Mouse (Mus musculus): ENCODE measurements around the gene Ak8. TPM values are rescaled to one million over a fixed set of nuclear protein-coding genes. Genes with fewer than 3 reads are reported as not detected.

Gene Ak8
- polyA plus RNA-seq, 1 experiment from 2014 or later, result 0.70 TPM

GRCm38 (mm10) chr2:28780001-28780782 is 80.2 kb downstream of the Ak8 start:
- no peaks in the 10 kb centered on the region for H3K36me3 ChIP-seq (replicated peaks)
- DNase-seq (ENCODE audit: low spot score), result no peak
- H3K4me1 ChIP-seq, result peaks cover 41% of the 10 kb centered on the region
- no peak overlapping the region for H3K27ac ChIP-seq (replicated peaks)
- 60% methylated on average over 16 of the region's 16 CpGs for WGBS
- no peak overlapping the region for H3K4me3 ChIP-seq
- H3K27me3 ChIP-seq (replicated peaks; ENCODE audit: low read depth, poor library complexity, severe bottlenecking), result peaks cover 26% of the 10 kb centered on the region
- H3K9me3 ChIP-seq, result no peaks in the 10 kb centered on the region

DNA sequence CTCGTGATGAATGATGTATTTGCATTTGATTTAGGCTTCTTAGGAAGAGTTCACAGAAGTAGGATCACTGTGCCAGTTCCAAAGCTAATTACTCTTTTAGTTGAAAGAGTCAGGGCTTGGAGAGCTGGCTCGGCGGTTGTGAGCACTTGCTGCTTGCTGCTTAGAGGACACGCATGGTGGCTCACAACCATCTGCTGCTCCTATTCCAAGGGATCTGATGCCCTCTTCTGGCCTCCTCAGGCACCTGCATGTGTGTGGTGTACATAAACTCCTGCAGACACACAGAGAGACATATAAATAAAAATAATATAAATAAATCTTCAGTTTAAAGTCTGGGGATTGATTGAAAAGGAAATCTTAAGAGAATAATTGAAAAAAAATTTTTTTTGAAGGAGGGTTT is 81.3 kb downstream of the Ak8 start:
- H3K4me1 ChIP-seq, result peaks cover 33% of the 10 kb centered on the region
- H3K4me3 ChIP-seq, result no peak overlapping the region
- peaks cover 29% of the 10 kb centered on the region for H3K27me3 ChIP-seq (replicated peaks; ENCODE audit: low read depth, poor library complexity, severe bottlenecking)
- WGBS, result 92% methylated on average over 4 of the region's 4 CpGs
- H3K27ac ChIP-seq (replicated peaks), result no peak overlapping the region
- no peaks in the 10 kb centered on the region for H3K36me3 ChIP-seq (replicated peaks)
- no peak for DNase-seq (ENCODE audit: low spot score)
- H3K9me3 ChIP-seq, result no peaks in the 10 kb centered on the region

DNA sequence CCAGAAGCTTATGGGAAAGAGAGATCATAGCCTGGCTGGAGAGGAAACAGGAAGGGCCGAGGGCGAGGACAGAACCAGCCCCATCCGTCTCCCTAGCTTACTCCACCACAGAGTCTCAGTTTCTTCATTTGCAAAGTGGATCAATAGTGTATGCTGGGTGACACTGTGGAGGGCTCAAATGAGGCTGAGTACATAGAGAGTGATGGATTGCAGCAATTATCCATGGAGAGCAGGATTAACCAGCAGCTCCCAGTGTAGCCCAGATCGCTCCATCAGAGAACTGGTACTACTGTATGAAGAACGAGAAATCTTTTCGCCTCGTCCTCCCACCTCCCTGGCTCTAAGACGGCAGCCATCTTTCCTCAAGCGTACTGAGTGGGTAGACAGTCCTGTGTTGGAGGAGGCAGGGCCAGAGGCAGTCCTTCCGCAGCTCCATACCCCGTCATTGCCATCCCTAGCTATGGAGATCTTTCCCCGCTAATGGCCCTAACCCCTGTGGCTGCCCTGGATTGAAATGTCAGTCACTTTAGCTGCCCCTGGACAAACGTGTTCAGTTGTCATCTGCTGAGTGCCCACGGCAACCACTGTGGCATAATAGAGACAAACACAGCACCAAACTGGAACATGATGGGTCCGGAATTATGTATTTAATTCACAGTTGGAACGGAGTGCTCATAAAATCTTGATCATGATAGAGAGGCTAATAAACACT is 86.5 kb downstream of the Ak8 start:
- H3K27ac ChIP-seq (replicated peaks), result no peak overlapping the region
- DNase-seq (ENCODE audit: low spot score), result no peak
- H3K9me3 ChIP-seq, result no peaks in the 10 kb centered on the region
- H3K4me3 ChIP-seq, result no peak overlapping the region
- 79% methylated on average over 16 of the region's 16 CpGs for WGBS
- H3K36me3 ChIP-seq (replicated peaks), result no peaks in the 10 kb centered on the region
- peaks cover 5% of the 10 kb centered on the region for H3K4me1 ChIP-seq
- 0 out of 2 replicates have a peak, but pooled peaks cover 4% of the 10 kb centered on the region for H3K27me3 ChIP-seq (replicated peaks; ENCODE audit: low read depth, poor library complexity, severe bottlenecking)

DNA sequence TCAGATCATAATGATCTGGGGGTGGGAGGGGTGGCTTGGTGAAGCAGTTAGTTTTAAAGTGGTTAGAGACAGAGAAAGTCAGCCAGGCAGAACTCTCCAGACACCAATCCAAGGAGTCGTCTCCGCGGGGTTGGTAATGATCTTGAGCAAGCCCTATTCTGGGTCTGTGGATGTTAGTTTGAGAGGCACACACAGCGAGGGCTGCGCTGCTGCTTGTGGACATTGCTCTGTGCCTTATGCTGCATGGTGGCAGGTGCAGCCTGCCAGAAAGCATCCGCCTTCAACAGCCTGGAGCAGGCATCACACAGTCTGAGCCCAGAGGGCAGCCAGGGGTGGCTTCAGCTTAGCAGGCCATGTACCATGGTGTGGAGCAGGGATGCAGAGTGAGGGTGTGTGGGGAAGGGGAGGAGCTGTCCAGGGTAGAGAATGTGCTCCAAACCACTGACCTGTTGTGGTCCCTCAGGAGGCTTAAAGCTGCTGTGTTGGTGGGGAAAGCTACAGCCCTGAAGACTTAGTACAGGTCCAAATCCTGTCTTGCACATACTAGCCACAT is 87.2 kb downstream of the Ak8 start:
- Histone ChIP-seq H3K27ac (replicated peaks) (no peak overlapping the region), H3K9me3 (no peaks in the 10 kb centered on the region), H3K27me3 (replicated peaks; ENCODE audit: low read depth, poor library complexity, severe bottlenecking) (0 out of 2 replicates have a peak, but pooled peaks cover 4% of the 10 kb centered on the region), H3K4me3 (no peak overlapping the region), H3K4me1 (peaks cover 9% of the 10 kb centered on the region), H3K36me3 (replicated peaks) (no peaks in the 10 kb centered on the region)
- WGBS, result 79% methylated on average over 6 of the region's 6 CpGs
- DNase-seq (ENCODE audit: low spot score), result no peak

GRCm38 (mm10) chr2:28792931-28793610 is 93.1 kb downstream of the Ak8 start:
- DNase-seq (ENCODE audit: low spot score), result peak; percentile 83
- Histone ChIP-seq H3K4me3 (peak overlapping the region; percentile 39), H3K27ac (replicated peaks) (peak overlapping the region; percentile 77), H3K36me3 (replicated peaks) (no peaks in the 10 kb centered on the region), H3K27me3 (replicated peaks; ENCODE audit: low read depth, poor library complexity, severe bottlenecking) (peaks cover 6% of the 10 kb centered on the region; the same call in 1 of the 2 replicates), H3K4me1 (peaks cover 30% of the 10 kb centered on the region), H3K9me3 (no peaks in the 10 kb centered on the region)
- 23% methylated on average over 6 of the region's 6 CpGs for WGBS

GRCm38 (mm10) chr2:28794623-28795022 is 94.7 kb downstream of the Ak8 start:
- 79% methylated on average over 5 of the region's 5 CpGs for WGBS
- H3K27ac ChIP-seq (replicated peaks), result no peak overlapping the region
- peaks cover 6% of the 10 kb centered on the region; the same call in 1 of the 2 replicates for H3K27me3 ChIP-seq (replicated peaks; ENCODE audit: low read depth, poor library complexity, severe bottlenecking)
- no peaks in the 10 kb centered on the region for H3K36me3 ChIP-seq (replicated peaks)
- H3K4me1 ChIP-seq, result peaks cover 40% of the 10 kb centered on the region
- H3K4me3 ChIP-seq, result no peak overlapping the region
- DNase-seq (ENCODE audit: low spot score), result no peak
- no peaks in the 10 kb centered on the region for H3K9me3 ChIP-seq

GRCm38 (mm10) chr2:28796298-28796697 is 96.3 kb downstream of the Ak8 start:
- Histone ChIP-seq H3K36me3 (replicated peaks) (no peaks in the 10 kb centered on the region), H3K4me1 (peaks cover 45% of the 10 kb centered on the region), H3K9me3 (no peaks in the 10 kb centered on the region), H3K27ac (replicated peaks) (no peak overlapping the region), H3K4me3 (no peak overlapping the region), H3K27me3 (replicated peaks; ENCODE audit: low read depth, poor library complexity, severe bottlenecking) (peaks cover 17% of the 10 kb centered on the region)
- 80% methylated on average over 8 of the region's 8 CpGs for WGBS
- no peak for DNase-seq (ENCODE audit: low spot score)

GRCm38 (mm10) chr2:28797490-28798106 is 97.6 kb downstream of the Ak8 start:
- Histone ChIP-seq H3K36me3 (replicated peaks) (no peaks in the 10 kb centered on the region), H3K4me1 (peaks cover 37% of the 10 kb centered on the region), H3K4me3 (no peak overlapping the region), H3K27ac (replicated peaks) (no peak overlapping the region), H3K9me3 (no peaks in the 10 kb centered on the region), H3K27me3 (replicated peaks; ENCODE audit: low read depth, poor library complexity, severe bottlenecking) (peaks cover 24% of the 10 kb centered on the region)
- no peak for DNase-seq (ENCODE audit: low spot score)
- 49% methylated on average over 18 of the region's 18 CpGs for WGBS

- peaks cover 29% of the 10 kb centered on the region for H3K4me1 ChIP-seq
- H3K27me3 ChIP-seq (replicated peaks; ENCODE audit: low read depth, poor library complexity, severe bottlenecking), result peaks cover 32% of the 10 kb centered on the region
- DNase-seq (ENCODE audit: low spot score), result no peak
- no peak overlapping the region for H3K27ac ChIP-seq (replicated peaks)
- no peaks in the 10 kb centered on the region for H3K36me3 ChIP-seq (replicated peaks)
- no peak overlapping the region for H3K4me3 ChIP-seq
- no peaks in the 10 kb centered on the region for H3K9me3 ChIP-seq
- WGBS, result 57% methylated on average over 3 of the region's 3 CpGs
These were observed 98.4 kb downstream of the Ak8 start for GRCm38 (mm10) chr2:28798390-28798789.

DNA sequence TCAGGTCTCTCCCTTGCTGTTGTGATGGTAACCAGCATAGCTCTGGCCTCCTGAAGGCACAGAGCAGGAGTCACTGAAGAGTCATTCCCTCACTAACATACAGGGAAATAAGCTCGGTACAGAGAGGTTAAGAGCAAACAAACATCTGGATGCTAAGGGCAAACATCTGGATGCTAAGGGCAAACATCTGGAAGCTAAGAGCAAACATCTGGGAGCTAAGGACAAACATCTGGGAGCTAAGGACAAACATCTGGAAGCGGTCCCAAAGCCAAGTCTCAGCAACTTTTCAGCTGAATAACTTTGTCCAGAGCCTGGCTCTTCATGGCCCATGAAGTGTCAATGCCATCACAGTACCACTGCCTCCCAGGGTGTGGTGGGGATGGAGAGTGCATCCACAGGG is 99.6 kb downstream of the Ak8 start:
- H3K27ac ChIP-seq (replicated peaks), result no peak overlapping the region
- H3K4me3 ChIP-seq, result no peak overlapping the region
- no peaks in the 10 kb centered on the region for H3K9me3 ChIP-seq
- peak; percentile 25 for DNase-seq (ENCODE audit: low spot score)
- no peaks in the 10 kb centered on the region for H3K36me3 ChIP-seq (replicated peaks)
- WGBS, result 54% methylated on average over 2 of the region's 2 CpGs
- peaks cover 29% of the 10 kb centered on the region for H3K4me1 ChIP-seq
- peaks cover 32% of the 10 kb centered on the region for H3K27me3 ChIP-seq (replicated peaks; ENCODE audit: low read depth, poor library complexity, severe bottlenecking)

- no peaks in the 10 kb centered on the region for H3K36me3 ChIP-seq (replicated peaks)
- DNase-seq (ENCODE audit: low spot score), result no peak
- H3K27me3 ChIP-seq (replicated peaks; ENCODE audit: low read depth, poor library complexity, severe bottlenecking), result peaks cover 26% of the 10 kb centered on the region
- H3K4me3 ChIP-seq, result no peak overlapping the region
- H3K9me3 ChIP-seq, result no peaks in the 10 kb centered on the region
- 89% methylated on average over 7 of the region's 7 CpGs for WGBS
- no peak overlapping the region for H3K27ac ChIP-seq (replicated peaks)
- peaks cover 16% of the 10 kb centered on the region; the same call in 1 of the 2 replicates for H3K4me1 ChIP-seq
These were observed 103.4 kb downstream of the Ak8 start for GRCm38 (mm10) chr2:28803406-28803805.

- no peak for DNase-seq (ENCODE audit: low spot score)
- peaks cover 19% of the 10 kb centered on the region for H3K4me1 ChIP-seq
- H3K36me3 ChIP-seq (replicated peaks), result no peaks in the 10 kb centered on the region
- H3K9me3 ChIP-seq, result no peaks in the 10 kb centered on the region
- H3K4me3 ChIP-seq, result no peak overlapping the region
- WGBS, result 79% methylated on average over 6 of the region's 6 CpGs
- no peak overlapping the region for H3K27ac ChIP-seq (replicated peaks)
- no peaks in the 10 kb centered on the region for H3K27me3 ChIP-seq (replicated peaks; ENCODE audit: low read depth, poor library complexity, severe bottlenecking)
These were observed 108.9 kb downstream of the Ak8 start for GRCm38 (mm10) chr2:28808841-28809240.

Measured in embryonic facial prominence, embryonic 10.5 days (tissue).